Mouse (Mus musculus) liver, adult 2 months (tissue): ENCODE measurements around the gene Zbtb46. TPM values are rescaled to one million over a fixed set of nuclear protein-coding genes. Genes with fewer than 3 reads are reported as not detected.

Source experiments
- DNase-seq: peaks from one replicate; pipeline ENCODE4 v3.0.0-alpha.2; 2011; ENCODE audit warnings: low read depth, low spot score; ENCODE audit errors: extremely low read depth
- H3K27ac ChIP-seq: fragments of 200-500 bp; replicated peaks from 2 replicates; pipeline ENCODE4 v1.5.1; 2012; ENCODE audit warnings: low read depth, mild to moderate bottlenecking, control low read depth, inconsistent platforms, low read length; ENCODE audit not compliant: insufficient read depth
- H3K27me3 ChIP-seq: fragments of 200-500 bp; 2 replicates; pipeline ENCODE4 v1.6.1; 2012; ENCODE audit warnings: mild to moderate bottlenecking, moderate library complexity, low read length, inconsistent platforms; ENCODE audit not compliant: control insufficient read depth, insufficient read depth
- H3K36me3 ChIP-seq: fragments of 200-500 bp; 2 replicates; pipeline ENCODE4 v1.6.1; 2012; ENCODE audit warnings: low read length, inconsistent platforms; ENCODE audit not compliant: control insufficient read depth, insufficient read depth
- H3K4me1 ChIP-seq: fragments of 200-500 bp; 2 replicates; pipeline ENCODE4 v1.6.1; 2011; ENCODE audit warnings: low read length; ENCODE audit not compliant: control insufficient read depth, insufficient read depth
- H3K4me3 ChIP-seq: fragments of 200-500 bp; 2 replicates; pipeline ENCODE4 v1.5.1; 2011; ENCODE audit warnings: low read depth, mild to moderate bottlenecking, control low read depth, low read length, moderate library complexity; ENCODE audit not compliant: insufficient read depth
- H3K79me2 ChIP-seq: fragments of 200-500 bp; 2 replicates; pipeline ENCODE4 v1.6.1; 2012; ENCODE audit warnings: inconsistent platforms, mild to moderate bottlenecking, low read length, moderate library complexity; ENCODE audit not compliant: control insufficient read depth, insufficient read depth
- H3K9ac ChIP-seq: fragments of 200-500 bp; 2 replicates; pipeline ENCODE4 v1.6.1; 2012; ENCODE audit warnings: low read depth, mild to moderate bottlenecking, control low read depth, inconsistent platforms, low read length
- CTCF ChIP-seq: fragments of 200-500 bp; IDR thresholded peaks from 2 replicates; pipeline ENCODE4 v1.5.1; 2011; ENCODE audit warnings: low read depth, low read length, control low read depth
- POLR2A ChIP-seq: fragments of 200-500 bp; IDR thresholded peaks from 2 replicates; pipeline ENCODE4 v1.6.1; 2011; ENCODE audit warnings: low read length, control low read depth; ENCODE audit not compliant: insufficient read depth; ENCODE audit errors: extremely low read depth
- WGBS: fragments of 180-500 bp; shearing (Covaris S2); methylation state at CpG from one replicate; pipeline ENCODE4 v1.1.7; 2018; 5-methylcytosine and 5-hydroxymethylcytosine counted together
- polyA plus RNA-seq: library from polyadenylated mRNA; depleted of rRNA; stranded (reverse); fragments of >200 nt; gene quantifications from 2 replicates; pipeline ENCODE4 v1.2.3, GENCODE M21; 2012
- total RNA-seq: library from RNA; depleted of rRNA; stranded (reverse); fragments of >200 nt; gene quantifications from 2 replicates; pipeline ENCODE4 v1.2.3, GENCODE M21; 2014

The Zbtb46 gene
- total and polyA plus RNA-seq, 2 experiments = 2.8 to 5.3 TPM

DNA sequence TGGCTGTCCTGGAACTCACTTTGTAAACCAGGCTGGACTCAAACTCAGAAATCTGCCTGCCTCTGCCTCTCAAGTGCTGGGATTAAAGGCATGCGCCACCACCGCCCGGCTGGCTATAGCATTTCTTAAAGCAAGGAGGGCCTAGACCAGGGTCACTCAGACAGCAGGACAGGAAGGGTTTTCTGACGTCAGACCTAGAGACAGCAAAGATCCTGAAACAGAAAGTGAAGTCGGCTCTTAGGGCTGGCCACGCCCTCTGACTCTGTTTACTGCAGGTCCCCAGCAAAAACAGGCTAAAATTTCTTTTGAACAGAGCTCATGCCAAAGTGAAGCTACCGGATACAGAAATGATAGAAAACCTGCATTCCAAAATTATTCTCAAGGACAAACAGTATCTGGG, 49.6 kb downstream of the Zbtb46 start:
- Histone ChIP-seq H3K9ac (no peak overlapping the region), H3K4me1 (peaks cover 5% of the 10 kb centered on the region; the same call in 1 of the 2 replicates), H3K4me3 (no peak overlapping the region), H3K27me3 (no peaks in the 10 kb centered on the region), H3K79me2 (0 out of 2 replicates have a peak, but pooled peaks cover 5% of the 10 kb centered on the region), H3K27ac (no peak overlapping the region), H3K36me3 (no peaks in the 10 kb centered on the region; the same call in 1 of the 2 replicates)
- DNase-seq = no peak
- TF ChIP-seq POLR2A (no peak), CTCF (no peak)
- 79% methylated on average over 7 of the region's 7 CpGs for WGBS

DNA sequence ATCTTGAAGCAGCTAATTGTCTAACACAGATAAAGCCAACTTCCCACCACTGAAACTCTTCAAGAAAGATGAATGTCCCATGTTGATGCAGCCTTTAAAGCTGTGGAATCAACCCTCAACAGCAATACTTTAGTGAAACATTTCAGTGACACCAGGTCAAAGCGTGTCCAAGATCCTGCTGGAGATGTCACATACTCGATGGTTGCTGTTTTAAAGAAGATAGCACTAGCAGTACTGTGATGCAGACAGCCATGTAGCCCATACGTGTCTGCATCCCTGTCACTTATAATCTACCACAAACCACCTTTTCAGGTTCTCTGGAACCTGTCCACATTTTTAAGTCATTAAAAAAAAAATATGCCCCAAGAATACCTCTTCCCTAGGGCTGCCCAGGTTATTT, 55.5 kb downstream of the Zbtb46 start:
- WGBS = 89% methylated on average over 3 of the region's 3 CpGs
- TF ChIP-seq CTCF (no peak), POLR2A (no peak)
- no peak overlapping the region for H3K9ac ChIP-seq
- H3K36me3 ChIP-seq = no peaks in the 10 kb centered on the region; the same call in 1 of the 2 replicates
- no peak overlapping the region for H3K27ac ChIP-seq
- no peaks in the 10 kb centered on the region for H3K27me3 ChIP-seq
- no peaks in the 10 kb centered on the region for H3K4me1 ChIP-seq
- H3K4me3 ChIP-seq = no peak overlapping the region
- DNase-seq = no peak
- H3K79me2 ChIP-seq = no peaks in the 10 kb centered on the region

GRCm38 (mm10) chr2:181401497-181401896, 57.7 kb downstream of the Zbtb46 start:
- no peak for TF ChIP-seq POLR2A
- no peak for TF ChIP-seq CTCF
- Histone ChIP-seq H3K36me3 (no peaks in the 10 kb centered on the region; the same call in 1 of the 2 replicates), H3K4me3 (no peak overlapping the region), H3K79me2 (no peaks in the 10 kb centered on the region), H3K4me1 (no peaks in the 10 kb centered on the region), H3K27me3 (no peaks in the 10 kb centered on the region), H3K9ac (no peak overlapping the region), H3K27ac (no peak overlapping the region)
- WGBS = 23% methylated on average over 1 of the region's 1 CpGs
- no peak for DNase-seq

DNA sequence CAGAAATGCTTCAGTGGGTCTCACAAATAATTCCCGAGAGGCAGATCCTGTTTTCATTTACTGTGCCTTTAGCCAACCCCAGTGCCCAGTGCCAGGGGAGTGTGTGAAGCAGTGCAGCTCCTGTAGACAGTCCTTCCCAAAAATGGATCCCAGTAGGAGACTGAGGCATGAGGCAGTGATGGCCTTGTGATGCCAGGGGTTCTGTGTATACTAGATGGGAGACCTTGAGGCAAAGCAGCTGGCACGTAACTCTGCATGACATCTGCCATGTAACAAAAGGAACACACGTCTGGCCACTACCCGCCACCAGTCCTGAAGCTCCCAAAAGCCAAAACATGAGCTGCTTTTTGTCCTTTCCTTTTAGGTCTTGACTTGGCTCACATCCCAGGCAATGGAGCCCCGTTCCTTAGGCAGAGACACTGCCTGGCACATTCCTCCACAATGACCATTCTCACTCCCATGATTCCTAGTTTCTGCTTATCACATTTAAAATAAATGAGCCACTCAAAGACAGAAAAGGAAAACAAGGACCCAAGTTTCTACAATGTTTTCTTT, 61.9 kb downstream of the Zbtb46 start:
- H3K9ac ChIP-seq = no peak overlapping the region
- no peaks in the 10 kb centered on the region for H3K27me3 ChIP-seq
- H3K79me2 ChIP-seq = no peaks in the 10 kb centered on the region
- no peaks in the 10 kb centered on the region for H3K36me3 ChIP-seq
- no peak overlapping the region for H3K27ac ChIP-seq
- no peak for DNase-seq
- TF ChIP-seq CTCF (no peak), POLR2A (no peak)
- 74% methylated on average over 5 of the region's 5 CpGs for WGBS
- no peaks in the 10 kb centered on the region for H3K4me1 ChIP-seq
- no peak overlapping the region for H3K4me3 ChIP-seq

- no peaks in the 10 kb centered on the region for H3K79me2 ChIP-seq
- H3K27me3 ChIP-seq = no peaks in the 10 kb centered on the region
- no peak for TF ChIP-seq CTCF
- no peak for TF ChIP-seq POLR2A
- 80% methylated on average over 3 of the region's 3 CpGs for WGBS
- no peak overlapping the region for H3K9ac ChIP-seq
- DNase-seq = no peak
- H3K36me3 ChIP-seq = no peaks in the 10 kb centered on the region
- no peak overlapping the region for H3K4me3 ChIP-seq
- no peak overlapping the region for H3K27ac ChIP-seq
- no peaks in the 10 kb centered on the region for H3K4me1 ChIP-seq
Observed at GRCm38 (mm10) chr2:181394086-181394485, 65.1 kb downstream of the Zbtb46 start.

GRCm38 (mm10) chr2:181392600-181393213, 66.5 kb downstream of the Zbtb46 start:
- Histone ChIP-seq H3K79me2 (no peaks in the 10 kb centered on the region), H3K4me3 (no peak overlapping the region), H3K36me3 (no peaks in the 10 kb centered on the region), H3K27ac (no peak overlapping the region), H3K27me3 (no peaks in the 10 kb centered on the region), H3K4me1 (no peaks in the 10 kb centered on the region), H3K9ac (no peak overlapping the region)
- DNase-seq = peak; percentile 67
- WGBS = 36% methylated on average over 4 of the region's 4 CpGs
- no peak for TF ChIP-seq POLR2A
- peak; percentile 77 for TF ChIP-seq CTCF
